ENCODE assay signal across 8 mouse cellular contexts in the genomic region with DNA sequence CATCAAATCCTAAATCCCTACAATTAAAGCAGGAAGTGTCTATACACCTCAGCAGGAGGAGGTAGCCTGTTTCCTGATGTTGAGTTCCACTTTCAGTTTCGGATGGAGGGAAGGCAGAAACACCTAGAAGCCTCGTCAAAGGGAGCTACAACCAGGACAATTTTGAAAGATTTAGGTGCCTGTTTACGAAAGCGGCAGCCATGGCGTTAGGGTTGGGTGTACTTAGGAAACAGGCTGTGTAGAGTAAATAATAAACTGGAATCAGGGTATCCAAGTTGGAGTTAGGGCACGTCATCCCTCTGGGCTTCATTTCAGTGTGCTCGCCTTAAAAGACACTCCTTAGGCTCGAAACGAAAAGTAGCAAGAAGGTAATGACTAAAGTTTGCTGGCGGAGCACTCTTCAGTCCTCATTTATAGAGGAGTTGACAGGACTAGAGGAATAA. TPM values are rescaled to one million over a fixed set of nuclear protein-coding genes. Genes with fewer than 3 reads are reported as not detected.
DNase-seq lines count a peak whose midpoint lies in the region; ATAC-seq lines count a peak whose summit lies in the region.

No protein-coding gene starts in this region.

- ATAC-seq in heart, embryonic 14.5 days (ENCODE audit: insufficient number of reproducible peaks, insufficient read depth, low FRiP score, low read depth) = no peak
- ATAC-seq in midbrain, embryonic 11.5 days (ENCODE audit: low FRiP score) = 0 out of 2 replicates have a peak, but pooled peaks have one; percentile 8

- peaks cover 34% of the 10 kb centered on the region for H3K36me3 ChIP-seq in heart, embryonic 14.5 days (ENCODE audit: control insufficient read depth, insufficient read depth, low read length)
- peaks cover 32% of the 10 kb centered on the region for H3K36me3 ChIP-seq in limb, embryonic 10.5 days
- peaks cover 11% of the 10 kb centered on the region for H3K36me3 ChIP-seq in midbrain, embryonic 11.5 days (ENCODE audit: control insufficient read depth, insufficient read depth, low read length)

- no peaks in the 10 kb centered on the region for H3K9me3 ChIP-seq in heart, embryonic 14.5 days (ENCODE audit: control insufficient read depth, low read length)
- no peaks in the 10 kb centered on the region for H3K9me3 ChIP-seq in limb, embryonic 10.5 days (replicated peaks)
- no peaks in the 10 kb centered on the region for H3K9me3 ChIP-seq in midbrain, embryonic 11.5 days (ENCODE audit: control insufficient read depth, low read length)

- peak overlapping the region; percentile 79 to 88 for H3K27ac ChIP-seq in heart, embryonic 14.5 days (replicated peaks in 1 of 2; ENCODE audit: control insufficient read depth in 1 of 2, insufficient read depth in 1 of 2, low read depth in 2 of 2, low read length in 2 of 2)
- peak overlapping the region; percentile 92 for H3K27ac ChIP-seq in limb, embryonic 10.5 days
- H3K27ac ChIP-seq in midbrain, embryonic 11.5 days (ENCODE audit: low read depth, low read length) = no peak overlapping the region

- peak; percentile 12 for DNase-seq in kidney, adult 11 months
- DNase-seq in kidney, adult 8-10 months = no peak
- peak; percentile 25 for DNase-seq in c-Kit-positive CD71-positive TER-119-negative erythroid progenitor cells, embryonic 14.5 days (ENCODE audit: low read depth)
- peak; percentile 42 for DNase-seq in limb, embryonic 10.5 days (ENCODE audit: low spot score)
- DNase-seq in midbrain, embryonic 11.5 days (ENCODE audit: low spot score, missing footprints) = peak; percentile 93
- peak; percentile 50 for DNase-seq in thymus, postnatal 25 days
- no peak for DNase-seq in layer of hippocampus, adult 9-11 months

- peaks cover 2 to 11% of the 10 kb centered on the region in 2 experiments for H3K4me1 ChIP-seq in heart, embryonic 14.5 days (ENCODE audit: control insufficient read depth in 2 of 2, insufficient read depth in 2 of 2, low read length in 2 of 2)
- H3K4me1 ChIP-seq in limb, embryonic 10.5 days = peaks cover 8% of the 10 kb centered on the region
- peaks cover 10% of the 10 kb centered on the region for H3K4me1 ChIP-seq in midbrain, embryonic 11.5 days (ENCODE audit: control insufficient read depth, insufficient read depth, low read length)

- H3K9ac ChIP-seq in heart, embryonic 14.5 days (ENCODE audit: low read length) = peak overlapping the region; percentile 86
- H3K9ac ChIP-seq in midbrain, embryonic 11.5 days (ENCODE audit: low read length) = peak overlapping the region; percentile 91

- H3K27me3 ChIP-seq in heart, embryonic 14.5 days (ENCODE audit: control insufficient read depth, insufficient read depth, low read length) = no peaks in the 10 kb centered on the region
- no peaks in the 10 kb centered on the region for H3K27me3 ChIP-seq in limb, embryonic 10.5 days (ENCODE audit: low read depth, poor library complexity, severe bottlenecking)
- H3K27me3 ChIP-seq in midbrain, embryonic 11.5 days (ENCODE audit: control insufficient read depth, insufficient read depth, low read length) = no peaks in the 10 kb centered on the region

- WGBS in heart, embryonic 14.5 days = 2% methylated on average over 10 of the region's 10 CpGs
- 2% methylated on average over 10 of the region's 10 CpGs for WGBS in limb, embryonic 10.5 days
- WGBS in midbrain, embryonic 11.5 days = 2% methylated on average over 10 of the region's 10 CpGs

- H3K4me2 ChIP-seq in heart, embryonic 14.5 days (ENCODE audit: low read length) = peak overlapping the region; percentile 92
- peak overlapping the region; percentile 75 for H3K4me2 ChIP-seq in midbrain, embryonic 11.5 days

- peak overlapping the region; percentile 64 to 83 for H3K4me3 ChIP-seq in heart, embryonic 14.5 days (ENCODE audit: control insufficient read depth in 1 of 2, insufficient read depth in 1 of 2, low read depth in 1 of 2, low read length in 2 of 2)
- H3K4me3 ChIP-seq in limb, embryonic 10.5 days = peak overlapping the region; percentile 85
- peak overlapping the region; percentile 84 for H3K4me3 ChIP-seq in midbrain, embryonic 11.5 days (ENCODE audit: low read depth, low read length)

RNA-seq across cellular contexts. Expression of gene Tbrg1, which starts 0.7 kb away (rescaled TPM):
- polyA plus RNA-seq in heart, embryonic 14.5 days (2014; fragmentation: Nextera tagmentation; extraction: Ambion mirVana) = 113 and 126 TPM in 2 replicates
- 124 and 128 TPM in 2 replicates for polyA plus RNA-seq in limb, embryonic 10.5 days (2016; fragmentation: Nextera tagmentation; extraction: Ambion mirVana)
- polyA plus RNA-seq in midbrain, embryonic 11.5 days (2014; fragmentation: Nextera tagmentation; extraction: Ambion mirVana) = 143 and 146 TPM in 2 replicates

RNA-seq across cellular contexts. Expression of gene Panx3, which starts 12.6 kb away (rescaled TPM):
- polyA plus RNA-seq in heart, embryonic 14.5 days (2014; fragmentation: Nextera tagmentation; extraction: Ambion mirVana) = not detected in 2 replicates
- polyA plus RNA-seq in limb, embryonic 10.5 days (2016; fragmentation: Nextera tagmentation; extraction: Ambion mirVana) = not detected in 2 replicates
- polyA plus RNA-seq in midbrain, embryonic 11.5 days (2014; fragmentation: Nextera tagmentation; extraction: Ambion mirVana) = 0.08 and 0.10 TPM in 2 replicates

RNA-seq across cellular contexts. Expression of gene Spa17, which starts 42.9 kb away (rescaled TPM):
- 6.6 and 7.3 TPM in 2 replicates for polyA plus RNA-seq in heart, embryonic 14.5 days (2014; fragmentation: Nextera tagmentation; extraction: Ambion mirVana)
- 5.4 and 6.4 TPM in 2 replicates for polyA plus RNA-seq in limb, embryonic 10.5 days (2016; fragmentation: Nextera tagmentation; extraction: Ambion mirVana)
- 13.6 and 14.6 TPM in 2 replicates for polyA plus RNA-seq in midbrain, embryonic 11.5 days (2014; fragmentation: Nextera tagmentation; extraction: Ambion mirVana)

RNA-seq across cellular contexts. Expression of gene Olfr160, which starts 59.6 kb away (rescaled TPM):
- not detected in 2 replicates for polyA plus RNA-seq in heart, embryonic 14.5 days (2014; fragmentation: Nextera tagmentation; extraction: Ambion mirVana)
- not detected in 2 replicates for polyA plus RNA-seq in limb, embryonic 10.5 days (2016; fragmentation: Nextera tagmentation; extraction: Ambion mirVana)
- not detected in 2 replicates for polyA plus RNA-seq in midbrain, embryonic 11.5 days (2014; fragmentation: Nextera tagmentation; extraction: Ambion mirVana)

Comparison
In these comparisons a context has a peak if more than half of its experiments do, and no peak if none do; other contexts are left out.
1. DNase-seq: peak in kidney, adult 11 months (single experiment), c-Kit-positive CD71-positive TER-119-negative erythroid progenitor cells, embryonic 14.5 days (single experiment), limb, embryonic 10.5 days (single experiment), midbrain, embryonic 11.5 days (single experiment) and thymus, postnatal 25 days (single experiment); none in kidney, adult 8-10 months (0 of 2) and layer of hippocampus, adult 9-11 months (single experiment).
2. Peak in every context shown above with its lines, with median percentiles within 50 percentile points of each other: H3K4me3 ChIP-seq.